Mouse (Mus musculus): ENCODE measurements around the gene Hmg20a.

Hmg20a gene

GRCm38 (mm10) chr9:56516219-56516618 lies 97.8 kb downstream of the Hmg20a start:
- DNase-seq (ENCODE audit: inconsistent age in 2 of 2, low spot score in 1 of 2): peak in 1 of 2 experiments; percentile 32

- peak; percentile 46 to 70 for DNase-seq (ENCODE audit: inconsistent age in 2 of 2, low spot score in 1 of 2)
These were observed 98.4 kb downstream of the Hmg20a start for GRCm38 (mm10) chr9:56516692-56517263.

DNA sequence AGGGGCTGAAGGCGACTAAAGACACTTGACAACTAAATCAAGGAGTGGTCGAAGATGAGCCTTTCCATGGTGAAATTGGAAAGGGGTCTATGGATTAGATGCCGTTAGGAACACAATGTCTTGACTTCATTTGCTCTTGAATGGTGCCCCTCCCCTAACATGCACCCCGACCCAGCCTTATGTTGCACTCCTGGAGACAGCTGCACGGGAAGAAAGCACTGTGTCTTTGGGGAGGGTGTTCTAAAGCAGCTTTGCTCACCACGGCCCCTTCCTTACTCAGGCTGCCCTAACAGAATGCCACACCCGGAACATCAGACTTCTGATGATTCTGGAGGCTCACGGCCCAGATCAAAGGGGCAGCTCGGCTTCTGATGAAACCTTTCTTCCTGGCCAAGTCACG lies 103.9 kb downstream of the Hmg20a start:
- peak in 1 of 2 experiments; percentile 15 for DNase-seq (ENCODE audit: inconsistent age in 2 of 2, low spot score in 1 of 2)

GRCm38 (mm10) chr9:56527951-56528350 lies 109.5 kb downstream of the Hmg20a start:
- no peak for DNase-seq (ENCODE audit: inconsistent age in 2 of 2, low spot score in 1 of 2)

DNA sequence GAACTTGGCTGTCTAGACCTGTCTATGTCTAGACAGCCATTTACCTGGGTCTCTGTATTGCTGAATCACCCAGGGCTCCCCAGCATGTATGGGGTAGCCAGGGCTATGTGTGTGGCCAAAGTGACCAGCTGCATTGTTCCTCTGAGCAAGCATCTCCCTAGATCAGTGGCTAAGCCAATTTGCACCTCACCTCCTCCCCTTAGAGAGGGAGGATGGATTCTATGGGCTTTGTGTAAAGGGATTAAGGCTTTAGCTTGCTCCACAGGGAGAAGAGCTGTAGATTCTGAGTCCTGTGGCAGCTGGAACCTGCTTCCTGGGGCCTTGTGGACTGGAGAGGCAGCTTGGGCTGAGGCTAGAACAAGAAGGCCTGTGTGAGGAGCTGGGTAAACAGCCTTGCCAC lies 113.6 kb downstream of the Hmg20a start:
- no peak for DNase-seq (ENCODE audit: inconsistent age in 2 of 2, low spot score in 1 of 2)

GRCm38 (mm10) chr9:56533916-56534315 lies 115.5 kb downstream of the Hmg20a start:
- peak; percentile 22 to 43 for DNase-seq (ENCODE audit: inconsistent age in 2 of 2, low spot score in 1 of 2)

- DNase-seq (ENCODE audit: inconsistent age in 2 of 2, low spot score in 1 of 2): no peak
These were observed 116.3 kb downstream of the Hmg20a start for GRCm38 (mm10) chr9:56534727-56535126.

DNA sequence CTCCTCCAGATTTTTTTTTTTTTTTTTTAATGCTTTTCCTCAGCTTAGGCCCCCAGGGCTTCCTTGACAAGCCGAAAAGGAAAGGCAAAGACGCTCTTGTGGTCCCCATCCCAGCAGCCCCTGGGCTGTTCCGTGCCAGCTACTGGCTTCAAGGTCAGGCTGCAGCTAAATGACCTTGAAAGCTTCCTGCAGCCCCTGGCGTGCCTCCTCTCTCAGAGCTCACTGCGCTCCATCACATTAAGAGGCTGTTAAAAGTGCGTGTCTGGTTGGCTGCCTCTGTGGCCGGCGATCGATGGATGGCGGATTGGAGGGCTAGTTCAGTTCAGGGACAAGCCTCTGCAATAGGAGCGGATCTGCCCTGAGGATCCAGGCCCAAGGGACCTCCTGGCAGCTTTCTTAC lies 117.0 kb downstream of the Hmg20a start:
- peak; percentile 37 to 45 for DNase-seq (ENCODE audit: inconsistent age in 2 of 2, low spot score in 1 of 2)

DNA sequence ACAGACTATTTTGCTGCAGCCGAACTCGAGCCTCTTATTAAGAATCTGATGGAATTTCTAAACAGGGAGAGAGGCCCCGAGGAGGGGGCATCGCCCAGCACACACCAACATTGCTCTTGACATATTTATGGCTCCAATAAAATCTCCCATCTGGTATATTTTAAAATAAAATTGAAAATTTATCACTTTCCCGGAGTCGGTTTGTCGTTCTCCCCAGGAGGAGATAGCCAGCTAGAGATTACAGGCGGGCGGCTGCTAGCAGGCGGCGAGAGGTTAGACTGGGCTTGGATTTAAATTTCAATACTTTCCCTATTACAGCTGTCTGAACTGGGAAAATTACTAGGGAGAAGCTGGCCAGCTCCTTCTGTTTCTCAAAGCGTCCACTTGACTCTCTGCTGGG lies 121.6 kb downstream of the Hmg20a start:
- no peak for DNase-seq (ENCODE audit: inconsistent age in 2 of 2, low spot score in 1 of 2)

GRCm38 (mm10) chr9:56544687-56545475 lies 126.5 kb downstream of the Hmg20a start:
- no peak for DNase-seq (ENCODE audit: inconsistent age in 2 of 2, low spot score in 1 of 2)
